Mouse (Mus musculus) lung, embryonic 16.5 days (tissue): ENCODE results near the gene Gamt. TPM values are rescaled to one million over a fixed set of nuclear protein-coding genes. Genes with fewer than 3 reads are reported as not detected.

ENCODE experiments used
- ATAC-seq: fragments of 200-750 bp; cut with Nextera tagmentation; 2 replicates; pipeline ENCODE4 v1.8.0; 2017; ENCODE audit warnings: low read depth, mild to moderate bottlenecking, moderate library complexity
- H3K27ac ChIP-seq: fragments of 300-500 bp; sonication (generic); 2 replicates; pipeline ENCODE4 v1.5.1; 2014; ENCODE audit warnings: mild to moderate bottlenecking, control low read depth, low read length
- H3K27me3 ChIP-seq: fragments of 300-500 bp; sonication (generic); 2 replicates; pipeline ENCODE4 v1.6.1; 2014; ENCODE audit warnings: low read depth, low read length, mixed read lengths; ENCODE audit not compliant: control insufficient read depth, insufficient read depth
- H3K36me3 ChIP-seq: fragments of 300-500 bp; sonication (generic); 2 replicates; pipeline ENCODE4 v1.6.1; 2014; ENCODE audit warnings: low read length; ENCODE audit not compliant: control insufficient read depth, insufficient read depth
- H3K4me1 ChIP-seq: fragments of 300-500 bp; sonication (generic); replicated peaks from 2 replicates; pipeline ENCODE4 v1.6.1; 2014; ENCODE audit warnings: low read length, mixed read lengths; ENCODE audit not compliant: control insufficient read depth, insufficient read depth
- H3K4me2 ChIP-seq: fragments of 300-500 bp; sonication (generic); 2 replicates; pipeline ENCODE4 v1.6.1; 2014; ENCODE audit warnings: low read depth, low read length, control low read depth
- H3K4me3 ChIP-seq: fragments of 300-500 bp; sonication (generic); 2 replicates; pipeline ENCODE4 v1.5.1; 2014; ENCODE audit warnings: mild to moderate bottlenecking, low read length, control low read depth
- H3K9ac ChIP-seq: fragments of 300-500 bp; sonication (generic); 2 replicates; pipeline ENCODE4 v1.6.1; 2014; ENCODE audit warnings: low read length, control low read depth
- H3K9me3 ChIP-seq: fragments of 300-500 bp; sonication (generic); 2 replicates; pipeline ENCODE4 v1.6.1; 2016; ENCODE audit warnings: low read length; ENCODE audit not compliant: control insufficient read depth
- WGBS: fragments of 180-500 bp; shearing (Covaris S2); extraction: QIAGEN DNeasy Blood & Tissue Kit; methylation state at CpG from one replicate; pipeline ENCODE4 v1.1.7; 2014; 5-methylcytosine and 5-hydroxymethylcytosine counted together
- polyA plus RNA-seq: library from polyadenylated mRNA; unstranded; fragments of >200 nt; fragmentation: Nextera tagmentation; extraction: Ambion mirVana; gene quantifications from 2 replicates; pipeline ENCODE4 v1.2.1, GENCODE M21; 2015

Gamt gene
- polyA plus RNA-seq, 1 experiment from 2014 or later = 27.5 TPM

GRCm38 (mm10) chr10:80288657-80289056, 27.8 kb upstream of the Gamt start:
- Histone ChIP-seq H3K36me3 (peaks cover 33% of the 10 kb centered on the region), H3K4me1 (peaks cover 7% of the 10 kb centered on the region; the same call in 1 of the 2 replicates), H3K27ac (no peak overlapping the region), H3K9ac (no peak overlapping the region), H3K9me3 (no peaks in the 10 kb centered on the region), H3K4me2 (no peak overlapping the region), H3K27me3 (no peaks in the 10 kb centered on the region), H3K4me3 (no peak overlapping the region)
- no peak for ATAC-seq
- 68% methylated on average over 8 of the region's 8 CpGs for WGBS

- no peak overlapping the region for H3K9ac ChIP-seq
- no peaks in the 10 kb centered on the region for H3K27me3 ChIP-seq
- H3K4me1 ChIP-seq = peaks cover 3% of the 10 kb centered on the region; the same call in 1 of the 2 replicates
- H3K27ac ChIP-seq = no peak overlapping the region
- 89% methylated on average over 12 of the region's 12 CpGs for WGBS
- ATAC-seq = no peak
- H3K4me3 ChIP-seq = no peak overlapping the region
- peaks cover 33% of the 10 kb centered on the region for H3K36me3 ChIP-seq
- H3K4me2 ChIP-seq = no peak overlapping the region
- no peaks in the 10 kb centered on the region for H3K9me3 ChIP-seq
Measured at GRCm38 (mm10) chr10:80288097-80288496, 27.3 kb upstream of the Gamt start.

GRCm38 (mm10) chr10:80285222-80286070, 24.6 kb upstream of the Gamt start:
- Histone ChIP-seq H3K9ac (no peak overlapping the region), H3K27me3 (no peaks in the 10 kb centered on the region), H3K4me1 (peaks cover 16% of the 10 kb centered on the region), H3K4me2 (no peak overlapping the region), H3K4me3 (no peak overlapping the region), H3K27ac (no peak overlapping the region), H3K9me3 (no peaks in the 10 kb centered on the region), H3K36me3 (peaks cover 45% of the 10 kb centered on the region)
- WGBS = 74% methylated on average over 15 of the region's 15 CpGs
- ATAC-seq = no peak

GRCm38 (mm10) chr10:80282481-80283441, 21.9 kb upstream of the Gamt start:
- H3K4me2 ChIP-seq = no peak overlapping the region
- WGBS = 68% methylated on average over 20 of the region's 20 CpGs

GRCm38 (mm10) chr10:80281921-80282371, 21.1 kb upstream of the Gamt start:
- Histone ChIP-seq H3K4me3 (no peak overlapping the region), H3K36me3 (peaks cover 67% of the 10 kb centered on the region), H3K9me3 (no peaks in the 10 kb centered on the region), H3K27ac (peak overlapping the region; percentile 95), H3K9ac (peak overlapping the region; percentile 40; the same call in 1 of the 2 replicates), H3K4me2 (peak overlapping the region; percentile 29; the same call in 1 of the 2 replicates), H3K4me1 (peaks cover 16% of the 10 kb centered on the region), H3K27me3 (no peaks in the 10 kb centered on the region)
- peak; percentile 66 for ATAC-seq
- 57% methylated on average over 8 of the region's 8 CpGs for WGBS

More at GRCm38 (mm10) chr10:80282481-80283441, 21.9 kb upstream of the Gamt start:
- ATAC-seq = peak; percentile 66
- Histone ChIP-seq H3K27ac (peak overlapping the region; percentile 95), H3K4me3 (no peak overlapping the region), H3K9ac (0 out of 2 replicates have a peak overlapping the region, but pooled peaks have one; percentile 40), H3K4me1 (peaks cover 16% of the 10 kb centered on the region), H3K36me3 (peaks cover 64% of the 10 kb centered on the region), H3K27me3 (no peaks in the 10 kb centered on the region), H3K9me3 (no peaks in the 10 kb centered on the region)

- no peak for ATAC-seq
- peak overlapping the region; percentile 29; the same call in 1 of the 2 replicates for H3K4me2 ChIP-seq
- H3K27me3 ChIP-seq = no peaks in the 10 kb centered on the region
- no peaks in the 10 kb centered on the region for H3K9me3 ChIP-seq
- H3K4me3 ChIP-seq = no peak overlapping the region
- H3K9ac ChIP-seq = peak overlapping the region; percentile 16; the same call in 1 of the 2 replicates
- H3K27ac ChIP-seq = peak overlapping the region; percentile 95
- H3K36me3 ChIP-seq = peaks cover 67% of the 10 kb centered on the region
- peaks cover 16% of the 10 kb centered on the region for H3K4me1 ChIP-seq
- WGBS = 65% methylated on average over 7 of the region's 7 CpGs
Measured at GRCm38 (mm10) chr10:80281304-80281703, 20.5 kb upstream of the Gamt start.

- H3K4me2 ChIP-seq = no peak overlapping the region
- peaks cover 16% of the 10 kb centered on the region for H3K4me1 ChIP-seq
- no peak overlapping the region for H3K9ac ChIP-seq
- ATAC-seq = no peak
- peaks cover 59% of the 10 kb centered on the region for H3K36me3 ChIP-seq
- 88% methylated on average over 12 of the region's 12 CpGs for WGBS
- no peak overlapping the region for H3K27ac ChIP-seq
- H3K27me3 ChIP-seq = no peaks in the 10 kb centered on the region
- no peaks in the 10 kb centered on the region for H3K9me3 ChIP-seq
- no peak overlapping the region for H3K4me3 ChIP-seq
Measured at GRCm38 (mm10) chr10:80279273-80279672, 18.5 kb upstream of the Gamt start.

- peaks cover 59% of the 10 kb centered on the region for H3K36me3 ChIP-seq
- H3K27me3 ChIP-seq = no peaks in the 10 kb centered on the region
- no peaks in the 10 kb centered on the region for H3K9me3 ChIP-seq
- H3K9ac ChIP-seq = no peak overlapping the region
- H3K27ac ChIP-seq = no peak overlapping the region
- no peak overlapping the region for H3K4me3 ChIP-seq
- H3K4me1 ChIP-seq = peaks cover 16% of the 10 kb centered on the region
- ATAC-seq = no peak
- no peak overlapping the region for H3K4me2 ChIP-seq
- 88% methylated on average over 9 of the region's 9 CpGs for WGBS
Measured at GRCm38 (mm10) chr10:80278390-80278789, 17.6 kb upstream of the Gamt start.
